Mouse (Mus musculus) thymus, adult 2 months (tissue): ENCODE results near the gene 1700066M21Rik.

Experiments used
- CTCF ChIP-seq: fragments of 200-500 bp; IDR thresholded peaks from 2 replicates; pipeline ENCODE4 v1.5.1; 2012; ENCODE audit warnings: mild to moderate bottlenecking, control low read depth, low read length, moderate library complexity, borderline replicate concordance; ENCODE audit not compliant: control insufficient read depth, poor library complexity, insufficient read depth; ENCODE audit errors: extremely low read depth
- POLR2A ChIP-seq: fragments of 200-500 bp; IDR thresholded peaks from 2 replicates; pipeline ENCODE4 v1.6.1; 2012; ENCODE audit warnings: mild to moderate bottlenecking, low read length, control low read depth, moderate library complexity; ENCODE audit not compliant: control insufficient read depth, poor library complexity, insufficient read depth; ENCODE audit errors: extremely low read depth

- TF ChIP-seq CTCF = no peak
- no peak for TF ChIP-seq POLR2A
These were observed 16.6 kb downstream of the 1700066M21Rik start for GRCm38 (mm10) chr1:57394051-57394450.
